Mouse (Mus musculus): ENCODE results near the gene Npffr2. TPM values are rescaled to one million over a fixed set of nuclear protein-coding genes. Genes with fewer than 3 reads are reported as not detected.

The Npffr2 gene
- polyA plus RNA-seq (2012; rRNA removed), result not detected in 2 replicates

GRCm38 (mm10) chr5:89526878-89527578 lies at the start of gene Npffr2:
Gene Npffr2 (plus strand): TSS chr5:89527429.
- Histone ChIP-seq H3K4me3 (ENCODE audit: low read depth, low read length) (no peak within 1 kb of the TSS), H3K27me3 (ENCODE audit: control insufficient read depth, insufficient read depth, low read length) (peaks cover 6% of the 10 kb centered on the region; the same call in 1 of the 2 replicates), H3K36me3 (ENCODE audit: control insufficient read depth, insufficient read depth, low read length) (no peaks in the 10 kb centered on the region), H3K27ac (ENCODE audit: insufficient read depth, low read depth, low read length) (no peak within 1 kb of the TSS), H3K4me1 (ENCODE audit: control insufficient read depth, insufficient read depth, insufficient read length, low read length) (peaks cover 4% of the 10 kb centered on the region; the same call in 1 of the 2 replicates)
- no peak for TF ChIP-seq CTCF (IDR thresholded peaks at IDR 0.05; ENCODE audit: extremely low read depth, insufficient read length, insufficient replicate concordance, low read depth, low read length)
- TF ChIP-seq POLR2A (IDR thresholded peaks at IDR 0.05; ENCODE audit: low read depth, low read length), result no peak
- 9% methylated on average over 23 of the region's 23 CpGs for WGBS

GRCm38 (mm10) chr5:89492560-89492959 lies 34.7 kb upstream of the Npffr2 start:
- Histone ChIP-seq H3K36me3 (ENCODE audit: control insufficient read depth, insufficient read depth, low read length) (no peaks in the 10 kb centered on the region), H3K4me3 (ENCODE audit: low read depth, low read length) (no peak overlapping the region), H3K27me3 (ENCODE audit: control insufficient read depth, insufficient read depth, low read length) (no peaks in the 10 kb centered on the region), H3K4me1 (ENCODE audit: control insufficient read depth, insufficient read depth, insufficient read length, low read length) (no peaks in the 10 kb centered on the region), H3K27ac (ENCODE audit: insufficient read depth, low read depth, low read length) (no peak overlapping the region)
- no peak for TF ChIP-seq POLR2A (IDR thresholded peaks at IDR 0.05; ENCODE audit: low read depth, low read length)
- 93% methylated on average over 1 of the region's 1 CpGs for WGBS

- Histone ChIP-seq H3K36me3 (ENCODE audit: control insufficient read depth, insufficient read depth, low read length) (no peaks in the 10 kb centered on the region), H3K27ac (ENCODE audit: insufficient read depth, low read depth, low read length) (no peak overlapping the region), H3K27me3 (ENCODE audit: control insufficient read depth, insufficient read depth, low read length) (no peaks in the 10 kb centered on the region), H3K4me1 (ENCODE audit: control insufficient read depth, insufficient read depth, insufficient read length, low read length) (no peaks in the 10 kb centered on the region), H3K4me3 (ENCODE audit: low read depth, low read length) (no peak overlapping the region)
- TF ChIP-seq CTCF (IDR thresholded peaks at IDR 0.05; ENCODE audit: extremely low read depth, insufficient read length, insufficient replicate concordance, low read depth, low read length), result no peak
- WGBS, result 48% methylated on average over 6 of the region's 6 CpGs
These were observed 27.0 kb upstream of the Npffr2 start for GRCm38 (mm10) chr5:89500182-89500581.

DNA sequence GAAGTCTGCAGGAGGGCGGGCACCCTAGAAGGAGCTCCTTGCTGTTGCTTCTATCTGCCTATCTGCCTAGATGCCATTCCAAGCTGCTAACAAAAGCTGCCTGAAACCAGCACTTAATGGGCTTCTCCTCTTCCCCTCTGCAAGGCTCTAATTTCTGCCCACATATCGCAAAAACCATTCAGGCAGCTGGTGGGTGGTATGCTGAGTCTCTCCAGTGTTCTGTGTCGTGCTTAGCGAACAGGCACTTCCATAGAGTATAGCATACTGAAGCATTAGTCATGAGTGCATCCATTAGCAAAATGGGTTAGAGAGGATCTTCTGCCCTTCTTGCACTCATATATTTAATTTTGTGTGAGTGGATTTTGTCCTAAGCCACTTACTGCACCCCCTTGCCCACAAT lies 8.6 kb upstream of the Npffr2 start:
- TF ChIP-seq POLR2A (IDR thresholded peaks at IDR 0.05; ENCODE audit: low read depth, low read length) (no peak), CTCF (IDR thresholded peaks at IDR 0.05; ENCODE audit: extremely low read depth, insufficient read length, insufficient replicate concordance, low read depth, low read length) (no peak)
- no peaks in the 10 kb centered on the region for H3K36me3 ChIP-seq (ENCODE audit: control insufficient read depth, insufficient read depth, low read length)
- H3K27ac ChIP-seq (ENCODE audit: insufficient read depth, low read depth, low read length), result no peak overlapping the region
- WGBS, result 84% methylated on average over 4 of the region's 4 CpGs
- no peaks in the 10 kb centered on the region for H3K4me1 ChIP-seq (ENCODE audit: control insufficient read depth, insufficient read depth, insufficient read length, low read length)
- H3K27me3 ChIP-seq (ENCODE audit: control insufficient read depth, insufficient read depth, low read length), result no peaks in the 10 kb centered on the region
- no peak overlapping the region for H3K4me3 ChIP-seq (ENCODE audit: low read depth, low read length)

- H3K4me3 ChIP-seq (ENCODE audit: low read depth, low read length), result no peak overlapping the region
- WGBS, result 9% methylated on average over 14 of the region's 14 CpGs
- TF ChIP-seq POLR2A (IDR thresholded peaks at IDR 0.05; ENCODE audit: low read depth, low read length), result no peak
- TF ChIP-seq CTCF (IDR thresholded peaks at IDR 0.05; ENCODE audit: extremely low read depth, insufficient read length, insufficient replicate concordance, low read depth, low read length), result no peak
- H3K4me1 ChIP-seq (ENCODE audit: control insufficient read depth, insufficient read depth, insufficient read length, low read length), result peaks cover 4% of the 10 kb centered on the region; the same call in 1 of the 2 replicates
- H3K27me3 ChIP-seq (ENCODE audit: control insufficient read depth, insufficient read depth, low read length), result peaks cover 6% of the 10 kb centered on the region; the same call in 1 of the 2 replicates
- H3K36me3 ChIP-seq (ENCODE audit: control insufficient read depth, insufficient read depth, low read length), result no peaks in the 10 kb centered on the region
- no peak overlapping the region for H3K27ac ChIP-seq (ENCODE audit: insufficient read depth, low read depth, low read length)
These were observed 949 bp upstream of the Npffr2 start for GRCm38 (mm10) chr5:89526181-89526778.

DNA sequence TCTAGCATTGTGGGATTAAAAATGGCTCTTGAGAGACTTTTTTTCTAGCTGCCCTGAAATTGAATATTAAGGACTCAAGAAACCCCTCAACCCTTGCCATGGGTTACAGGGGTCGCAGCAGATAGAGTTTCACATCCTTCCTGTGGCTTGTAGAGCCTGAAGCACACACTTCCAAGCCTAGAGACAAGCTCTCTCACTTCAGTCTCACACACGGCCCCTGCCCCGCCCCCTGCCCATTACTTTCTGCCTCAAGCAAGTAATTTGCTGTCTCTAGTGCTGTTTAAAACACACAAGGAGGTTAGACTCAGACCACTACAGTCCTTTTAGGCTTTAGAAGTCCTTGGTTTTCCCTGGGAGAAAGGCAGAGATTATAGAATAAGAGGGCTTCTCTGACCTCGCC lies 1.7 kb downstream of the Npffr2 start:
- no peak overlapping the region for H3K27ac ChIP-seq (ENCODE audit: insufficient read depth, low read depth, low read length)
- H3K36me3 ChIP-seq (ENCODE audit: control insufficient read depth, insufficient read depth, low read length), result no peaks in the 10 kb centered on the region
- peaks cover 6% of the 10 kb centered on the region; the same call in 1 of the 2 replicates for H3K27me3 ChIP-seq (ENCODE audit: control insufficient read depth, insufficient read depth, low read length)
- no peak overlapping the region for H3K4me3 ChIP-seq (ENCODE audit: low read depth, low read length)
- TF ChIP-seq CTCF (IDR thresholded peaks at IDR 0.05; ENCODE audit: extremely low read depth, insufficient read length, insufficient replicate concordance, low read depth, low read length), result no peak
- 44% methylated on average over 4 of the region's 4 CpGs for WGBS
- H3K4me1 ChIP-seq (ENCODE audit: control insufficient read depth, insufficient read depth, insufficient read length, low read length), result peaks cover 4% of the 10 kb centered on the region; the same call in 1 of the 2 replicates

GRCm38 (mm10) chr5:89529391-89529790 lies 2.2 kb downstream of the Npffr2 start:
- Histone ChIP-seq H3K27me3 (ENCODE audit: control insufficient read depth, insufficient read depth, low read length) (peaks cover 6% of the 10 kb centered on the region; the same call in 1 of the 2 replicates), H3K36me3 (ENCODE audit: control insufficient read depth, insufficient read depth, low read length) (no peaks in the 10 kb centered on the region), H3K4me1 (ENCODE audit: control insufficient read depth, insufficient read depth, insufficient read length, low read length) (peaks cover 4% of the 10 kb centered on the region; the same call in 1 of the 2 replicates), H3K27ac (ENCODE audit: insufficient read depth, low read depth, low read length) (no peak overlapping the region), H3K4me3 (ENCODE audit: low read depth, low read length) (no peak overlapping the region)
- TF ChIP-seq POLR2A (IDR thresholded peaks at IDR 0.05; ENCODE audit: low read depth, low read length), result no peak
- TF ChIP-seq CTCF (IDR thresholded peaks at IDR 0.05; ENCODE audit: extremely low read depth, insufficient read length, insufficient replicate concordance, low read depth, low read length), result no peak
- WGBS, result 67% methylated on average over 2 of the region's 2 CpGs
